Mouse (Mus musculus) forebrain, embryonic 12.5 days (tissue): ENCODE measurements at regions not wholly inside any gene's neighbourhood (a gene's known extent, or its start where the extent isn't known, plus 50 kb on each side); places are given as distances from the start of the nearest gene placed in this dataset.

ENCODE experiments used
- ATAC-seq: fragments of 200-750 bp; cut with Nextera tagmentation; 2 replicates; pipeline ENCODE4 v1.8.0; 2017; ENCODE audit warnings: moderate TSS enrichment; ENCODE audit not compliant: low FRiP score
- H3K27ac ChIP-seq: fragments of 300-500 bp; sonication (generic); 2 replicates; pipeline ENCODE4 v1.5.1; 2016; ENCODE audit warnings: mild to moderate bottlenecking
- H3K27me3 ChIP-seq: fragments of 300-500 bp; sonication (generic); 2 replicates; pipeline ENCODE4 v1.6.1; 2016; ENCODE audit warnings: mild to moderate bottlenecking
- H3K36me3 ChIP-seq: fragments of 300-500 bp; sonication (generic); replicated peaks from 2 replicates; pipeline ENCODE4 v1.6.1; 2016; ENCODE audit warnings: mild to moderate bottlenecking
- H3K4me1 ChIP-seq: fragments of 300-500 bp; sonication (generic); 2 replicates; pipeline ENCODE4 v1.6.1; 2016
- H3K4me2 ChIP-seq: fragments of 300-500 bp; sonication (generic); 2 replicates; pipeline ENCODE4 v1.6.1; 2016; ENCODE audit warnings: mild to moderate bottlenecking, moderate library complexity
- H3K4me3 ChIP-seq: fragments of 300-500 bp; sonication (generic); replicated peaks from 2 replicates; pipeline ENCODE4 v1.5.1; 2016; ENCODE audit warnings: mild to moderate bottlenecking
- H3K9ac ChIP-seq: fragments of 300-500 bp; sonication (generic); 2 replicates; pipeline ENCODE4 v1.6.1; 2016; ENCODE audit warnings: mild to moderate bottlenecking
- H3K9me3 ChIP-seq: fragments of 300-500 bp; sonication (generic); 2 replicates; pipeline ENCODE4 v1.6.1; 2016
- WGBS: fragments of 180-500 bp; shearing (Covaris S2); methylation state at CpG from one replicate; pipeline ENCODE4 v1.1.7; 2016; 5-methylcytosine and 5-hydroxymethylcytosine counted together

DNA sequence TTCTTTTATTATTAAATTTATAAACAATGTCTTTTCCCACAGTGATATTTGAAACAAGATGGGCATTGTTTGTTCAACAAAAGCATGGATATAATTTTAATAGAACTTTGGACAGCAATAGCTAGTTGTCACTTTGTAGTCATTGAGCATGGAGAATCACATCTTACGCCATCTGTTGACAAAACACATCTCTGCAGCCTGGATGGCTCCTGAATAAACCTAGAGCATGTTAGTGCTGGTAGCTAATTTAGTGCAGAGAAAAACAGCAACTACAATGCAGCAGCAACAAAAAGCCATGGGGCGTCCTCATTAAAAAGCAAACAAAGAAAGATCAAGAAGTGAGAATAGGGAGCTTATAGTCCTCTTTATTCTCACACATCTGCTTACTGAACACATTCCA lies 900.9 kb upstream of the Cdh7 start:
- Histone ChIP-seq H3K4me3 (no peak overlapping the region), H3K4me2 (no peak overlapping the region), H3K27ac (no peak overlapping the region), H3K27me3 (no peaks in the 10 kb centered on the region), H3K9me3 (no peaks in the 10 kb centered on the region), H3K9ac (no peak overlapping the region), H3K36me3 (no peaks in the 10 kb centered on the region), H3K4me1 (no peaks in the 10 kb centered on the region)
- peak; percentile 57; the same call in 1 of the 2 replicates for ATAC-seq
- WGBS = 36% methylated on average over 2 of the region's 2 CpGs

DNA sequence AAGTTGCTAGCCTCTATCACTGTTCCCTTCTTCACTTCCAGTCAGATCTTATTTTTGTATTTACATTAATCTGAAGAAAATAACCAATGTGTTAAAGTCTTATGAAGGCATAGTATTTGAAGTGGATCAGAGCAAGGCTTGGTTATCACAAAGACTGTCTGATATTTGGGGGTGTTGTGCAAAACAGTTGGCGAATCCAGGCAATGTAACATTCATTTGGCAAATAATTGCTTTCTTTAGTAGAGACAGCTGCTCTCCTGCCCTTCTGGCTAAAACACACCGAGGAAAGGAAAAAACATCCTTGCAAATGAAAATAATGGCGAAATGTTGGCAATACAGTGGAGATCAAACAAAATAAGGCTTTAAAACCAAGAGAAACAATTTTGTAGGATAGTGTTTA lies 896.1 kb upstream of the Cdh7 start:
- no peak for ATAC-seq

DNA sequence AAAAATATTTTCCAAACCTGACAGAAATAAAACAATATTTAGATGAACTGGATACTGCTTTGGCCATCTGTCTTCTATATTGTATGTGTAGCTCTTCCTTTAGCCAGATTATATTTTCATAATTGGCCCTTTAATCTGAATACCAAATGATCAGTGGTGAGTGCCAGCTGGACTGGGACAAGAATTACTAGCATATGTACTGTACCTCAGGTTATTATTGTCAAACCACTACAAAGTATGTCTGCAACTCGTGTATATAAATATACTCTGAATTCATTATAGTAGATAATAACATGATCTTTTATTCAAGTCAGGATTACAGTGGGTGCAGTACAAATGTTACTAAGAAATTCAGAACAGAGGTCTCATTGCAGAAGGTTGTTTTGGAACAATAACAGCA lies 877.2 kb upstream of the Cdh7 start:
- Histone ChIP-seq H3K4me2 (no peak overlapping the region), H3K4me3 (no peak overlapping the region), H3K9me3 (no peaks in the 10 kb centered on the region), H3K9ac (no peak overlapping the region), H3K36me3 (no peaks in the 10 kb centered on the region), H3K27ac (no peak overlapping the region), H3K4me1 (no peaks in the 10 kb centered on the region), H3K27me3 (no peaks in the 10 kb centered on the region)
- 64% methylated on average over 1 of the region's 1 CpGs for WGBS
- no peak for ATAC-seq

More for the DNA sequence above, 896.1 kb upstream of the Cdh7 start:
- no peak overlapping the region for H3K27ac ChIP-seq
- no peaks in the 10 kb centered on the region for H3K9me3 ChIP-seq
- no peaks in the 10 kb centered on the region for H3K36me3 ChIP-seq
- no peak overlapping the region for H3K4me2 ChIP-seq
- no peak overlapping the region for H3K4me3 ChIP-seq
- H3K9ac ChIP-seq = no peak overlapping the region
- no peaks in the 10 kb centered on the region for H3K27me3 ChIP-seq
- H3K4me1 ChIP-seq = no peaks in the 10 kb centered on the region
- 82% methylated on average over 3 of the region's 3 CpGs for WGBS
